Mouse (Mus musculus): ENCODE measurements at regions not wholly inside any gene's neighbourhood (a gene's known extent, or its start where the extent isn't known, plus 50 kb on each side); places are given as distances from the start of the nearest gene placed in this dataset.

GRCm38 (mm10) chr16:86883862-86884261 is 470.1 kb upstream of the N6amt1 start:
- Histone ChIP-seq H3K4me2 (ENCODE audit: low read length) (no peak overlapping the region), H3K27me3 (ENCODE audit: control insufficient read depth, insufficient read depth, low read depth, low read length) (no peaks in the 10 kb centered on the region), H3K4me1 (ENCODE audit: control insufficient read depth, insufficient read depth, low read length) (no peaks in the 10 kb centered on the region), H3K4me3 (ENCODE audit: low read depth, low read length) (no peak overlapping the region), H3K27ac (ENCODE audit: low read length) (no peak overlapping the region), H3K9ac (ENCODE audit: low read depth, low read length) (no peak overlapping the region), H3K36me3 (ENCODE audit: control insufficient read depth, insufficient read depth, low read length) (no peaks in the 10 kb centered on the region), H3K9me3 (replicated peaks; ENCODE audit: control insufficient read depth, low read length, poor library complexity, severe bottlenecking) (no peaks in the 10 kb centered on the region)
- WGBS = 86% methylated on average over 7 of the region's 7 CpGs
- no peak for ATAC-seq

- Histone ChIP-seq H3K27me3 (ENCODE audit: control insufficient read depth, insufficient read depth, low read depth, low read length) (no peaks in the 10 kb centered on the region), H3K4me2 (ENCODE audit: low read length) (no peak overlapping the region), H3K4me1 (ENCODE audit: control insufficient read depth, insufficient read depth, low read length) (no peaks in the 10 kb centered on the region), H3K4me3 (ENCODE audit: low read depth, low read length) (no peak overlapping the region), H3K9ac (ENCODE audit: low read depth, low read length) (no peak overlapping the region), H3K9me3 (replicated peaks; ENCODE audit: control insufficient read depth, low read length, poor library complexity, severe bottlenecking) (no peaks in the 10 kb centered on the region), H3K27ac (ENCODE audit: low read length) (no peak overlapping the region), H3K36me3 (ENCODE audit: control insufficient read depth, insufficient read depth, low read length) (no peaks in the 10 kb centered on the region)
- 40% methylated on average over 6 of the region's 6 CpGs for WGBS
- ATAC-seq = peak; percentile 56; the same call in 1 of the 2 replicates
Observed at GRCm38 (mm10) chr16:86882529-86882928, 471.5 kb upstream of the N6amt1 start.

- no peaks in the 10 kb centered on the region for H3K4me1 ChIP-seq (ENCODE audit: control insufficient read depth, insufficient read depth, low read length)
- H3K4me3 ChIP-seq (ENCODE audit: low read depth, low read length) = no peak overlapping the region
- 93% methylated on average over 5 of the region's 5 CpGs for WGBS
- no peak for ATAC-seq
- H3K27me3 ChIP-seq (ENCODE audit: control insufficient read depth, insufficient read depth, low read depth, low read length) = no peaks in the 10 kb centered on the region
- H3K9me3 ChIP-seq (replicated peaks; ENCODE audit: control insufficient read depth, low read length, poor library complexity, severe bottlenecking) = no peaks in the 10 kb centered on the region
- no peak overlapping the region for H3K4me2 ChIP-seq (ENCODE audit: low read length)
- no peak overlapping the region for H3K27ac ChIP-seq (ENCODE audit: low read length)
- no peaks in the 10 kb centered on the region for H3K36me3 ChIP-seq (ENCODE audit: control insufficient read depth, insufficient read depth, low read length)
- H3K9ac ChIP-seq (ENCODE audit: low read depth, low read length) = no peak overlapping the region
Observed at GRCm38 (mm10) chr16:86881583-86881982, 472.4 kb upstream of the N6amt1 start.

- H3K4me1 ChIP-seq (ENCODE audit: control insufficient read depth, insufficient read depth, low read length) = no peaks in the 10 kb centered on the region
- H3K4me3 ChIP-seq (ENCODE audit: low read depth, low read length) = no peak overlapping the region
- H3K36me3 ChIP-seq (ENCODE audit: control insufficient read depth, insufficient read depth, low read length) = no peaks in the 10 kb centered on the region
- no peak for ATAC-seq
- 95% methylated on average over 2 of the region's 2 CpGs for WGBS
- H3K4me2 ChIP-seq (ENCODE audit: low read length) = no peak overlapping the region
- no peaks in the 10 kb centered on the region for H3K9me3 ChIP-seq (replicated peaks; ENCODE audit: control insufficient read depth, low read length, poor library complexity, severe bottlenecking)
- no peak overlapping the region for H3K9ac ChIP-seq (ENCODE audit: low read depth, low read length)
- H3K27ac ChIP-seq (ENCODE audit: low read length) = no peak overlapping the region
- no peaks in the 10 kb centered on the region for H3K27me3 ChIP-seq (ENCODE audit: control insufficient read depth, insufficient read depth, low read depth, low read length)
Observed at GRCm38 (mm10) chr16:86860828-86861227, 493.2 kb upstream of the N6amt1 start.

- no peaks in the 10 kb centered on the region for H3K27me3 ChIP-seq (ENCODE audit: control insufficient read depth, insufficient read depth, low read depth, low read length)
- H3K4me3 ChIP-seq (ENCODE audit: low read depth, low read length) = no peak overlapping the region
- H3K4me2 ChIP-seq (ENCODE audit: low read length) = no peak overlapping the region
- no peaks in the 10 kb centered on the region for H3K4me1 ChIP-seq (ENCODE audit: control insufficient read depth, insufficient read depth, low read length)
- 61% methylated on average over 2 of the region's 2 CpGs for WGBS
- H3K9me3 ChIP-seq (replicated peaks; ENCODE audit: control insufficient read depth, low read length, poor library complexity, severe bottlenecking) = no peaks in the 10 kb centered on the region
- H3K9ac ChIP-seq (ENCODE audit: low read depth, low read length) = no peak overlapping the region
- H3K36me3 ChIP-seq (ENCODE audit: control insufficient read depth, insufficient read depth, low read length) = no peaks in the 10 kb centered on the region
- no peak for ATAC-seq
- H3K27ac ChIP-seq (ENCODE audit: low read length) = no peak overlapping the region
Observed at GRCm38 (mm10) chr16:86855891-86856290, 498.1 kb upstream of the N6amt1 start.

GRCm38 (mm10) chr16:86855312-86855711 is 498.7 kb upstream of the N6amt1 start:
- Histone ChIP-seq H3K4me2 (ENCODE audit: low read length) (no peak overlapping the region), H3K36me3 (ENCODE audit: control insufficient read depth, insufficient read depth, low read length) (no peaks in the 10 kb centered on the region), H3K9ac (ENCODE audit: low read depth, low read length) (no peak overlapping the region), H3K9me3 (replicated peaks; ENCODE audit: control insufficient read depth, low read length, poor library complexity, severe bottlenecking) (no peaks in the 10 kb centered on the region), H3K4me3 (ENCODE audit: low read depth, low read length) (no peak overlapping the region), H3K27me3 (ENCODE audit: control insufficient read depth, insufficient read depth, low read depth, low read length) (no peaks in the 10 kb centered on the region), H3K27ac (ENCODE audit: low read length) (no peak overlapping the region), H3K4me1 (ENCODE audit: control insufficient read depth, insufficient read depth, low read length) (no peaks in the 10 kb centered on the region)
- 80% methylated on average over 4 of the region's 4 CpGs for WGBS
- ATAC-seq = no peak

- no peaks in the 10 kb centered on the region for H3K9me3 ChIP-seq (replicated peaks; ENCODE audit: control insufficient read depth, low read length, poor library complexity, severe bottlenecking)
- 66% methylated on average over 1 of the region's 1 CpGs for WGBS
- H3K36me3 ChIP-seq (ENCODE audit: control insufficient read depth, insufficient read depth, low read length) = no peaks in the 10 kb centered on the region
- H3K9ac ChIP-seq (ENCODE audit: low read depth, low read length) = no peak overlapping the region
- no peak for ATAC-seq
- H3K4me1 ChIP-seq (ENCODE audit: control insufficient read depth, insufficient read depth, low read length) = no peaks in the 10 kb centered on the region
- H3K4me2 ChIP-seq (ENCODE audit: low read length) = no peak overlapping the region
- H3K4me3 ChIP-seq (ENCODE audit: low read depth, low read length) = no peak overlapping the region
- H3K27ac ChIP-seq (ENCODE audit: low read length) = no peak overlapping the region
- no peaks in the 10 kb centered on the region for H3K27me3 ChIP-seq (ENCODE audit: control insufficient read depth, insufficient read depth, low read depth, low read length)
Observed at GRCm38 (mm10) chr16:86853398-86853797, 500.6 kb upstream of the N6amt1 start.

- no peak overlapping the region for H3K27ac ChIP-seq (ENCODE audit: low read length)
- no peaks in the 10 kb centered on the region for H3K27me3 ChIP-seq (ENCODE audit: control insufficient read depth, insufficient read depth, low read depth, low read length)
- H3K4me1 ChIP-seq (ENCODE audit: control insufficient read depth, insufficient read depth, low read length) = no peaks in the 10 kb centered on the region
- no peak overlapping the region for H3K4me2 ChIP-seq (ENCODE audit: low read length)
- no peaks in the 10 kb centered on the region for H3K36me3 ChIP-seq (ENCODE audit: control insufficient read depth, insufficient read depth, low read length)
- H3K9me3 ChIP-seq (replicated peaks; ENCODE audit: control insufficient read depth, low read length, poor library complexity, severe bottlenecking) = no peaks in the 10 kb centered on the region
- no peak overlapping the region for H3K9ac ChIP-seq (ENCODE audit: low read depth, low read length)
- H3K4me3 ChIP-seq (ENCODE audit: low read depth, low read length) = no peak overlapping the region
- ATAC-seq = no peak
- WGBS = 41% methylated on average over 6 of the region's 6 CpGs
Observed at GRCm38 (mm10) chr16:86838457-86839337, 515.3 kb upstream of the N6amt1 start.

GRCm38 (mm10) chr16:86827645-86828044 is 526.3 kb upstream of the N6amt1 start:
- ATAC-seq = peak; percentile 77
- no peak overlapping the region for H3K4me3 ChIP-seq (ENCODE audit: low read depth, low read length)
- no peaks in the 10 kb centered on the region for H3K9me3 ChIP-seq (replicated peaks; ENCODE audit: control insufficient read depth, low read length, poor library complexity, severe bottlenecking)
- H3K4me1 ChIP-seq (ENCODE audit: control insufficient read depth, insufficient read depth, low read length) = no peaks in the 10 kb centered on the region
- no peak overlapping the region for H3K9ac ChIP-seq (ENCODE audit: low read depth, low read length)
- WGBS = 54% methylated on average over 1 of the region's 1 CpGs
- no peaks in the 10 kb centered on the region for H3K27me3 ChIP-seq (ENCODE audit: control insufficient read depth, insufficient read depth, low read depth, low read length)
- no peaks in the 10 kb centered on the region for H3K36me3 ChIP-seq (ENCODE audit: control insufficient read depth, insufficient read depth, low read length)
- H3K27ac ChIP-seq (ENCODE audit: low read length) = no peak overlapping the region
- H3K4me2 ChIP-seq (ENCODE audit: low read length) = no peak overlapping the region
